Mouse (Mus musculus) kidney, adult 18-20 months (tissue): ENCODE results near the gene Mcf2l.

ENCODE experiments used
- DNase-seq: peaks from one replicate; pipeline ENCODE4 v3.0.0; 2021

Mcf2l gene

DNA sequence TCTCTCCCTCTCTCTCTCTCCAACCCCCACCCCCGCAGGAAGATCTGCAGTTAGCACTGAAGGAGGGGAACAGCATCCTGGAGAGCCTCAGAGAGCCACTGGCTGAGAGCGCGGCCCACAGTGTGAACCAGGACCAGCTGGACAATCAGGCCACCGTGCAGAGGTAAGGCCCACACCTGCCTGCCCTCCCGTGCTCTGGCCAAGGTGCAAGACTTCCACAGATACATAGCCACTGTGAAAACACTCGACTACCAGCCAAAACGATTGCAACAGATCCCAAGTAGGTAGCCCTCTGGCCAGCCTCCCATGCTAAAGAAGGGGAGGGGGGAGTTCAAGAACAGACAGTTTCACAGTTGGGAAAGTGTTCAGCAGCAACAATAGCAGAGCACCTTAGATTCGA, 124.7 kb downstream of the Mcf2l start:
- DNase-seq: no peak

DNA sequence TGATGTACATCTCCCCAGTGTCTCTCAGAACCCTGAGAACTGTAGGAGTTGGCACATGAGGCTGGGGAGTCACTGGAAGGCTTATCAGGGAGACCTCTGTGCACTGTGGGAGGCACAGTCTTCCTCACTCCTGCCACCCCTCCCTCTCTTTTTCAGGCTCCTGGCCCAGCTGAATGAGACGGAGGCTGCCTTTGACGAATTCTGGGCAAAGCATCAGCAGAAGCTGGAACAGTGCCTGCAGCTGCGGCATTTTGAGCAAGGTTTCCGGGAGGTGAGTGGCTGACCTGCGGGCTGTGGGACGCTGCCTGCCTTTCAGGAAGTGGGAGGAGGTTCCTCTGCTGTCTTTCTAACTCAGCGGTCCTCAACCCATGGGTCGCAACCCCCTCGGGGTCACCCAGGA, 126.2 kb downstream of the Mcf2l start:
- DNase-seq: no peak

DNA sequence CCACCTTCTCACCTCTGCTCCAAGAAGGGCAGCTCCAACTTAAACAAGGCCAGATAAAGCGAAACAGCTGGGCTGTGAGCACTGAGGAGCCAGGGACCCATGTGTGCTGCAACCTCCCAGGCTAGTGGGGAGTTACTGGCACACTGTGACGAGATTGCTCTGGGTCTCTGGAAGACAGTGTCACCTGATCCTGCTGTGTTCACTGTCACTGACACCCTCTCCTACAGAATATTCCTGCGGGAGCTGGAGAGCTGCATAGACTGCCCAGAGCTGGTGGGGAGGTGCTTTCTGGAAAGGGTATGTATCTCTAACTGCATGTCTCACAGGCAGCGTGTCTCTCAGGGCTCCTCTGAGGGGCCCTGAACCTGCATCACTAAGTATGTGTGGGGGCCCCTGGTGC, 133.9 kb downstream of the Mcf2l start:
- no peak for DNase-seq

DNA sequence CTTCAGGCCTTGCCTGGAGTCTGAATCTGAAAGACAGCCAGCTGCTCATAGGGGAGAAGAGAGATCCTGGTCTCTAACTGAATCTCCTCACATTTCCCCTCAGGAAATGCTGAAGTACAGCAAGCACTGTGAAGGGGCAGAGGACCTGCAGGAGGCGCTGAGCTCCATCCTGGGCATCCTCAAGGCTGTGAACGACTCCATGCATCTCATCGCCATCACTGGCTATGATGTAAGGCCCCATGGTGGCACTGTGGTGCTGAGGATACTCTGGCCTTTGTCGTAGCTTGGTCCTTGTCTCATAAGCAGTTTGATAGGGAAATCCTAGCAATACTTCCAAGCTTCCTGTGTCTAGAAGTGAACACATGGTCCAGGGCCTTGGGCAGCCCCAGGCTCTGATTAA, 136.7 kb downstream of the Mcf2l start:
- DNase-seq: no peak

DNA sequence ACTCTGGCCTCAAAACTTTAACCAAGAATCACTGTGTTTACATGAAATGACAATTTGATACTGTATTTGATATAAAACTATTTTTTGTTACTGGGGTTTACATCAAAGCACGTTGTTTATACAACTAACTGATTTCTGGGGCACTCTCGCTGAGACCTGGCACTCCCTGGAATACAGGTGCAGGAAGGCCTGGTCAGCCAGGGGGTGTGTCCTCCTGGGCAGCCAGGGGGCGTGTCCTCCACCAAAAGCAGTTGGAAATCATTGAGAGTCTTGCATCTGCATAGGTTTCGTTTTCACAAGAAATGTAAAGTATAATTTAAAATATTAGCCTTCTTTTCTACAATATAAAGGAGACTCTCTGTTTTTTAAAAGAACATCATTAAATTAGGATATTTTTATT, 146.0 kb downstream of the Mcf2l start:
- no peak for DNase-seq

DNA sequence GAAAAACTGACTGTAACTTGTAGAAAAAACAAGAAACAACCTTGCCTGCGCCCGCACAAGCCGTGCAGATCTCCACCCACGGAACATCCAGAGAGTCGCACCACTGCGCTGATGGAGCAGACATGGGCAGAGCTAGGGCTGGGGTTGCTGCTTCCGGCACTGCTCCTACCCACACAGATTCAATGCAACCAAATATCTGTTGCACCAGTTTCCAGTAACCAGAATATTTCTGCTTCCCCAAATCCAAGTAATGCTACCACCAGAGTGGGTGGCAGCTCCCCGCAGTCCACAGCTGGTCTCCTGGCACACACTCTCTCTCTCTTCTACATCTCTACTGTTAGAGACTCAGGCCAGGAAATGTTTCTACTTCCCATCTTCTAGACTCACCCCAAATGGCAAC, 148.2 kb downstream of the Mcf2l start:
- DNase-seq: no peak

DNA sequence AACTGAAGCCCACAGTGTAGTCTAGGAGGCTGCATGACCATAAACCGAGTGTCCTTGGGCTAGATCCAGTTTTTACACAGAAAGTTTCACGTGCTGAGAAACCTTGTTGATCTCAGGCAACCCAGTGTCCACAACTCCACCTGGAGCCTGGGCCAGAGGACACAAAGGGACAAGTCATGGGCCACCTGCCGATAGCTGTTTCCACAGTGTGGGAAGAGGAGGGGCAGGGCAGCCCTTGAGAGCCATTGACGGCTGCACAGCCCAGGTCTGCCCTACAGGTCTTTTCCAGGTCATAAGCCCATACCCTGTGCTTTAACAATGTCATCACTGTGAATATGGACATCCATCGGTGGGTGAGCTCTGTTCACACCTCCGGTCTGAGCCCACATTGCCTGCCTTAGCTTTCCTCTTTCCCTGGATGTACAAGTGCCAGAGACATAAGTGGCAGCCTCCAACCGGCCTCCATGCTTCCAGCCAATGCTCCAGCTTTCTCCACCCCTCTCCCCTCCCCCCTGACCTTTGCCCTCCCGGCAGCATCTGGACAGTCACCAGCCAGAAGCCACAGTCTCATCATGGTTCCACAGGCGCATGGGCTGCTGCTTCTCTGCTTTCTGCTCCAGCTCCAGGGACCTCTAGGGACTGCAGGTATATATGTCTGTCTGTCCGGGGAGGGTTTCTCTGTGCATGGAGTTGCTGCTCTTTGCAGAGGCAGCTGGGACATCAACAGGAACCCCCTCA, 152.1 kb downstream of the Mcf2l start, which contains the start of gene F7:
Gene F7, plus strand, starts transcription at position 548 of the 738 bp plus-strand sequence.
- peak; percentile 29 for DNase-seq

DNA sequence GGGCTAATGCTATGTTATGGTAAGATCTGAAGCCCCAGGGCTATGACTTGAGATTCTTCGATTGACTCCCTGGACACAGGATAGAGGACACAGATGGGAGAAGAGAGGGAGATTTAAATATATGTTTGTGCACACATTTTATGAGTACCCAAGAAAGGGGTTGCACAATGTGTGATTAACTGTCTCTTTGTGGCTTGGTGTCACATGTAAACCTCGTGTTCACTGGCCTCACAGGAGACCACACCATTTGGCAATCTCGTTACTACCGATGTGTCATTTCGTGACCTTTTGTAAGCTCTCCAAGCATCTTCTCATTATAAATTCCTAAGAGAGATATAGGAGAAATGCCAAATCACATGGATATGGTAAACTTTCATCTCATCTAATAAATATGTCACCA, 154.0 kb downstream of the Mcf2l start:
- no peak for DNase-seq

DNA sequence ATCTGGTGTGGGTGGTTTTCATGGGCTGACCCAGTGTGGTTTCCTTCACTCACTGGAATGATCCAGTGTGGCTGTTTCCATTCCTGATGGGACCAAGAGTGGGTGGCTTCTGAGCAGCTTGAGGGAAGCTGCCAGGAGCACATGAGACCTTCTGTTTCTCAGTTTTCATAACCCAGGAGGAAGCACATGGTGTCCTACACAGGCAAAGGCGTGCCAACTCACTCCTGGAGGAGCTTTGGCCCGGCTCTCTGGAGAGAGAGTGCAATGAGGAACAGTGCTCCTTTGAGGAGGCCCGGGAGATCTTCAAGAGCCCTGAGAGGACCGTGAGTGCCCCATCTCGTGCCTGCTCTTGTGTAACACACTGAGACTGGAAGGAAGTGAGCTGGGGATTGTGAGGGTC, 154.9 kb downstream of the Mcf2l start:
- no peak for DNase-seq

DNA sequence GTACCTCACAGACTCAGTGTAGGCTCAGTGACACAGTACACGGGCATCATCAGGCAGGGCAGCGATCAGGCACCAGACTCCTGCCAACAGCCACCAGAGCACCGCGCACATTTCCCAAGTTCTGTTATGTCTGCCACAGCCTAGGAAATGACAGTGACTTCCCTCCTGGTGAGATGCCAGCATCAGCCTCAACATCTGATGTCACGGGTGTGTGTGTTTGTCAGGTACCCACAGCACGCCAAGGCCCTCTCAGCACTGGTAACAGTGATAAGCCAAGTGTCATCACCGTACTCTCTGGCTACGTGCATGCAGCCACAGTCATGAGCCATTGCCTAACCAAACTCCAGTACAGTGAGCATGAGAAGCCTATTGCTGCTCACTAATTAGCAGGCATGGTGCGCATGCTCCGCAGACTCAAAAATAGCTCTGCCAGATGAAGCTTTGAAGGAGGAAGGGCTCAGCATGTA, 162.8 kb downstream of the Mcf2l start:
- DNase-seq: no peak

DNA sequence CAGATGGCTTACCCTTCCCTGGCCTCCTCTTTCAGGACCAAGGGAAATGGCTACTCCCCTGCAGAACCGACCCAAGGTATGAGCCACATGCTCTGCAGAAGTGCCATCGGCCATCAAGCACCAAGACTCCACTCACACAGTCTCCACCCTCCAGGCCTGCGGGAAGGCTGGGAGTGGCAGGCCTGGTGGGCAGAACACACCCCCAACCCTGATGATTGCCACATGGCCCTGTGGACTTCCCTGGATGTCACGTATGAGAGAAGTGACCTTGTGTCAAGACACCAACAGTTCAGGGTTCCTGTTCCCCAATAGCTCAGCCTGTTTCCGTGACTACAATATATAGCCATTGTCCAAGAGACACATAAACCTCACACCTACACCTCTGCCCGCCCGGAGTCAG, 163.4 kb downstream of the Mcf2l start, which contains the start of gene F10:
Gene F10, plus strand, starts transcription at position 294 of the 400 bp plus-strand sequence.
- no peak for DNase-seq

DNA sequence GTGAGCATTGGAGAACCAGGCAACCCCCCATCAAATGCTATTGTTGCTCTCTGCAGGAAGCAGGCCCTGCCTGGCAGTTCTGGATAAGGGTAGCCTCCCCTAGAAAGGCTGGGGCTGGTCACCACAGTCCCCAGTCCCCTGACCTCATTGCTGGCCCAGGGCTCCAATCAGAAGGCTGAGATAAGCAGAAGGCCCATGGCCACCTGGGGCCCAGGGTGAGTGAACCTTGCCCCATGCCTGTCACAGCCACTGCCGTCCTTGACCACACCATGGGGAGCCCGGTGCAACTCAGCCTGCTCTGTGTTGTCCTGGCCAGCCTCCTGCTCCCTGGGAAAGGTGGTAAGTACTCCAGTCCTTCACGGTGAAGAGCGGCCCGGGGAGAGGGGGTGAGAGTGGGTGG, 164.0 kb downstream of the Mcf2l start:
- no peak for DNase-seq

DNA sequence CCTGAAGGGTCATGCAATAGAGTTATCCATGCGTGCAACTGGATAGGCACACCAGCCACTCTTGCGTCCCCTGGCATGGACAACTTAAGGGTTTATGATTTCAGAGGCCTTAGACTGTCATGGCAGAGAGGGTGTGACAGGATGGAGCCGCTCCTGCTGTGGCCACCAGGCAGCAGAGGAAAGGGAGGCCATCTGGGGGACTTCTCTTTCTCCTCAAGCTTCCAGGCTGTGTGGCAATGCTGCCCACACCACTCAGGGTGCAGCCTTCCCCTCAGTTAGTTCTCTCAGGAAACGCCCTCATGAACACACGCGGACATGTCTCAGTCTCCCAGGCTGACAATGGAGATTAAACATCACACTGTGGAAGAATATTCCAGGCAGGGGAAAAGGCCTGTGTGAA, 165.4 kb downstream of the Mcf2l start:
- DNase-seq: no peak

DNA sequence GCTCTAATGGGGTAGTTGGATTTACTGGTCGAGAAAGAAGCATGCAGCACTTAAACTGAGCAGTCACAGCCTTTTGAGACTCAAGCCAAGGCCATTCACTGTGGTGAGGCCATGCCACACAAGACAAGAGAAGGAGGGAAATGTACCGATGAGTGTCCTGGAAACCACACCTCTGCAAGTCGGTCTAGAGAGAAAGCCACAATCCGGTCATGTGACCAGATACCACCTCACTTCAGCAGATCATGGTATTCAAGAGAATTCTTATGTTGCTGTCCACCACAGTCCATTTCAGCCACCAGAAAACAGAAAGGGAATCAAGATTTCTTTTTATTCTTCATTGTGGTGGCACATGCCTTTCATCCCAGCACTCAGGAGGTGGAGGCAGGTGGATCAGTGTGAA, 167.9 kb downstream of the Mcf2l start:
- DNase-seq: no peak

DNA sequence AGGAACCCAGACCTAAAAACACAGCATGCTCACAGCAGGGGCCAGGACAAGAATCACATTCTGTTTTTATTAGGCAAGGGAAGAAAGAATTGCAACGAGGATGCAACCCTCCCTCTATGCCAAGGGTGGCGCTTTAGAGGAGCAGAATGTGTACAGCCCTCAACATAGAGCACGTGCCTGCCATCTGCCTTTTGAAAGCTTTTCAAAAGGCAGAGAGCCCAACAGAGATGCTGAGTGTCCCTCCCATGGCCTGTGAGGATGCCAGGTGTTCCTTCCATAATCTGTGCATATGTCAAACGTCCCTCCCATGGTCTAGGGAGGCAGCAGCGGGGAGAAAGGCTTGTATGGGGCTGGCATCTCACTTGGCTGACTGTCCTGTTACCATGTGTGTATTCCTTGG, 174.0 kb downstream of the Mcf2l start:
- DNase-seq: no peak

DNA sequence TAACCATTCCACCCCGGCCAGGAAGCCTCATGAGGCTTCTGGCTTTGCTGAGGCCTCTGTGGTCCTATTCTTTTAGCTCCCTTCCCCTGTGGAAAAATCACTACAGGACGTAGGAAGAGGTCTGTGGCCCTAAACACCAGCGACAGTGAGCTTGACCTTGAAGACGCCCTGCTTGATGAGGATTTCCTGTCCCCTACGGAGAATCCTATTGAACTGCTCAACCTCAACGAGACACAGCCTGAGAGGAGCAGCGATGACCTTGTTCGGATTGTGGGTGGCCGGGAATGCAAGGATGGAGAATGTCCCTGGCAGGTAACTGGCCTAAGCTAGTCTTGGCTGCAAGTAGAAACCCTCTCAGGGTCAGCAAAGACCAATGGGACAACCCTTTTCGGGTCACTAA, 176.9 kb downstream of the Mcf2l start:
- no peak for DNase-seq

DNA sequence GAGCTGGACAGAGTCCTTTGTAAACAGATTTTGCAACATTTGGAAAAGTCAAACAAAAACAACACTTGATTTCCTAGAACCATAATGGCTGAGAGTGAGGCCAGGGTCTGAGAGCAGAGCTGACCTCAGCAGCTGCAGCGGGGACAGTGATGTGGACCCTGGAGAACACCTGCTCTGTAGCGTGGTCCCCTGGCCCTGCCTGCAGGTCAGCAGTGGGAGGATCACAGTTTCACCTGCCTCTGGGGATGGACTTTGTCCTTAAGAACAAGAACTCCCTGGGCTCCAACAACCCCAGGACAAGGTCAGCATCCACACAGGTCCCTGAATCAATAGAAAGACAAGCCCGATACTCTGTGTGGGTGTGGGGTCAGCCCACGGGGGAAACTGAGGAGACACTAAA, 183.7 kb downstream of the Mcf2l start:
- DNase-seq: peak; percentile 16

DNA sequence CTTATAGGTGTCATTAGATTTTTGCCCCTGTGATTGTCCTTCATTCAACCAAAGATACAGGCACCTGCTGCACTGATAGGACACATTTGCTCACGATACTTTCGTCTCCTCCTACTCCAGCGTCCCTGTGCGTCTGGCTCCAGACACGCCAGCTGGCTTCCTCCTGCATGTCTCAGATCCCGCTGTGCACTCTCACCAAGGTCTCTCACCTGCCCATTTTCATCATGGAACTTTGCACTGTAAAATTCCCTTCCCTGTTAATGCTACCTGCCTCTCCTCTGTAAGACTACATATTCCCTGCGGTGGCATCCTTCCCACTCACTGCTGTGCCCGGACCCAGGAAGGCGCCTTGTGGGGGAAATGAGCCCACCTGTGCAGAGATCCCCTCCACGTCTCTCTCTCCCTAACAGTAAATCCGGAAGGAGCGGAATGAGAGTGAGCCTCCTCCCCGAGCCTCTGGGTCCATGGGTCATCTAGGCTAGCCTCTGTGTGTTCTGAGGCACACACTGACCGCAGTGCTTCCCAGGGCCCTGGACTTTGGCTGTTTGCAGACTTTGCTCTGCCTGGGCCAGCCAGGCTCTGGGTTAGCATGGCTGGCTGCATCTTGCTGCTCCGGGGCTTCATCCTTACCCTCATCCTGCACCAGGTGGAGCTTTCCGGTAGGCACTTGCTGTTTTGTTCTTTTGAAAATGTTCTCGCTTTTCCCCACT, 187.0 kb downstream of the Mcf2l start, which contains the start of gene Proz:
Gene Proz, plus strand, starts transcription at position 474 of the 710 bp plus-strand sequence.
- DNase-seq: peak; percentile 67

DNA sequence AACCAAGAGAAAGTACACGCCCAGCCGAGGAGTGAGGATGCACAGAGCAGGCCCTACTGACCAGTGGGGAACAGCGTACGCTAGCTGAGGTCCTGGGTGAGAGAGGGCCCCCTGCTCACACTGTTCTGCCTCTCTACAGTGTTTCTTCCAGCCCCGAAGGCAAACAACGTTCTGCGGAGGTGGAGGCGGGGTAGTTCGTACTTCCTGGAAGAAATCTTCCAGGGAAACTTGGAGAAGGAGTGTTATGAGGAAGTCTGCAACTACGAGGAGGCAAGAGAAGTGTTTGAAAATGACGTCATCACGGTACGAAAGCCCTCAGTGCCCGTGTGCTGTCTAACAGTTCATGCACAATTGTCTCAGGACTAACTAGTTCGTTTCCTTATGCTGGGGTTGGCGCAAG, 189.5 kb downstream of the Mcf2l start:
- no peak for DNase-seq
